Mouse (Mus musculus) testis, adult 2 months (tissue): ENCODE data around the gene Rgcc.

Experiments used
- CTCF ChIP-seq: fragments of 200-500 bp; IDR thresholded peaks from 2 replicates; pipeline ENCODE4 v1.5.1; 2012; ENCODE audit warnings: low read depth, mild to moderate bottlenecking, inconsistent platforms, low read length, moderate library complexity; ENCODE audit not compliant: control insufficient read depth, insufficient read depth, insufficient replicate concordance
- POLR2A ChIP-seq: fragments of 200-500 bp; IDR thresholded peaks from 2 replicates; pipeline ENCODE4 v1.6.1; 2012; ENCODE audit warnings: low read depth, mild to moderate bottlenecking, inconsistent platforms, low read length, moderate library complexity; ENCODE audit not compliant: control insufficient read depth

- TF ChIP-seq CTCF (no peak), POLR2A (no peak)
Observed at GRCm38 (mm10) chr14:79299796-79300195, 1.6 kb downstream of the Rgcc start.
